Mouse (Mus musculus): ENCODE measurements around the gene Rbl1.
"Not testable (repeated sequence)": the region's sequence is repeated elsewhere in the genome, so short reads cannot be mapped to it uniquely, and the experiment has no call there.

Rbl1 gene

GRCm38 (mm10) chr2:157170166-157170565 is 34.2 kb downstream of the Rbl1 start:
- DNase-seq = no peak

DNA sequence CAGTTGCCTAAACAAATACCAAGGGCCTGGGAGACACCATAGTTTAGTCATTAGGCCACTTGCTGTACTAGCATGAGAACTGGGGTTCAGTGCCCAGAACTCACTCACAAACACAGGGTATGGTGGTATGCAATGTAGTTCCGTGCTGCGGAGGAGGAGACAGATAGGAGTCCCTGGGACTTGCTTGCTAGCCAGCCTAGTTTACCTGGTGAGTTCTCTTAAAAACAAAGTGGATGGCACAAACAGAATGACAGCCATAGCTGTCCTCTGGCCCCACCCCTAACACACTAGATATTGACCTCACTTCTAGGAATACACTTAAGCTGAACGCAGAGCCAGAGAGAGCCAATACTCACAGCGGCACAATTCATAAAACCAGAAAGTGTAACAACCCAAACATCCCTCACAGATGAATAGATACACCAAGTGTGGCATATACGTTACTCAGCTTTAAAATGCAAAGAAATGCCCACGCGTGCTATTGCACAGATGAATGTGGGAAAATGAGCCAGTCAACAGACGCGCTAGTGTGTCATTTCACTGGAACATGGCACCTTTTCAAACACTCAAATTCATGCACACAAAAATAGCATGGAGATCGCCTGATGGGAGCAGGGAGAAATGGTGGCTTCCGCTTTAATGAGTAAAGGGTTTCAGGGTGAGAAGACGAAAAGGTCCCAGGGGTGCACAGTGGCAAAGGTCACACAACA is 37.8 kb downstream of the Rbl1 start:
- no peak for DNase-seq

- DNase-seq = not testable (repeated sequence)
Measured at GRCm38 (mm10) chr2:157165312-157166224, 38.8 kb downstream of the Rbl1 start.

- no peak for DNase-seq
Measured at GRCm38 (mm10) chr2:157164101-157164500, 40.2 kb downstream of the Rbl1 start.

- no peak for DNase-seq
Measured at GRCm38 (mm10) chr2:157156079-157156478, 48.3 kb downstream of the Rbl1 start.

GRCm38 (mm10) chr2:157153235-157153634 is 51.1 kb downstream of the Rbl1 start:
- DNase-seq = no peak

DNA sequence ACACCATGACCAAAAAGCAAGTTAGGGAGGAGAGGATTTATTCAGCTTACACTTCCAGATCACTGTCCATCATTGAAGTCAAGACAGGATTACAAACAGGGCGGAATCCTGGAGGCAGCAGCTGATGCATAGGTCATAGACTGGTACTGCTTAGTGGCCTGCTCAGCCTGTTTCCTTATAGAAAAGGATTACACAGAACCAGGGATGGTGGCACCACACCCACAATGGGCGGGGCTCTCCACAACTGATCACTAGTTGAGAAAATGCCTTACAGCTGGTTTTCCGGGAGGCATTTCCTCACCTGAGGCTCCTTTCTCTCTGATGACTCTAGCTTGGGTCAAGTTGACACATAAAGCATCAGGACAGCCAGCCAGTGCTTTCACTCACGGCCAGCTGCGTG is 55.9 kb downstream of the Rbl1 start:
- DNase-seq = no peak

GRCm38 (mm10) chr2:157147397-157148020 is 56.8 kb downstream of the Rbl1 start:
- DNase-seq = no peak

DNA sequence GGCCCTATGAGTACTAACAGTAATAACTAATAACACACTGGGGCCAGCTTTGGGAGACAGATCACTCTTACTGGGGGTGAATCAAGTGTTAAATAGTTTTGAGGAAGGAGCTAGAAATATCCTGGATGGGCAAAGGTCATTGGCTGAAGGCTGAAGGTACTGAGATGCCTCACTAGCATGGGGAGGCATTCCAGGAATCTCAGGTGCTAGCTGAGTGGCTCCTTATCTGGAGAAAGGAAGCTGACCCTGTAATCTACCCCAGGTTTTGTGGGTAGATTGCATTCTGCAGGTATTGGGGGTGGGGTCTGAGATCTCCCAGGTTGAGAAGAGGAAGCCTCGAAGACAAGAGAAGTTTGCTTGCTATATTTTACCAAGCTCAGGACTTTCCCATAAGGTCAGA is 59.2 kb downstream of the Rbl1 start:
- no peak for DNase-seq

DNA sequence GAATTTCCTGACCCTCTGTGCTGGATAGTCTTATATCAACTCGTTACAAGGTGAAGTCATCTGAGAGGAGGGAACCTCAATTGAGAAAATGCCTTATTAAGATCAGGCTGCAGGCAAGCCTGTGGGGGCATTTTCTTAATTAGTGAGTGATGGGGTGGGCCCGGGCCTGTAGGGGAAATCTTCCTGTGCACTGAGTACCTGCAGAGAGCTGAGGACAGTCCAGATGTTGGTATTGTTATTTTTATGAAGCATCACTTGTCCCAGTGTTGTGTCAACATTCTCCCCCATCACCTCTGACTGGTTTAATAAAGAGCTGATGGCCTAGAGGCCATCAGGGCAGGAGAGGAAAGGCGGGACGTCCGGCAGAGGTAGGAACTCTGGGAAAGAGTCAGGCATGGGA is 60.2 kb downstream of the Rbl1 start:
- DNase-seq = no peak

DNA sequence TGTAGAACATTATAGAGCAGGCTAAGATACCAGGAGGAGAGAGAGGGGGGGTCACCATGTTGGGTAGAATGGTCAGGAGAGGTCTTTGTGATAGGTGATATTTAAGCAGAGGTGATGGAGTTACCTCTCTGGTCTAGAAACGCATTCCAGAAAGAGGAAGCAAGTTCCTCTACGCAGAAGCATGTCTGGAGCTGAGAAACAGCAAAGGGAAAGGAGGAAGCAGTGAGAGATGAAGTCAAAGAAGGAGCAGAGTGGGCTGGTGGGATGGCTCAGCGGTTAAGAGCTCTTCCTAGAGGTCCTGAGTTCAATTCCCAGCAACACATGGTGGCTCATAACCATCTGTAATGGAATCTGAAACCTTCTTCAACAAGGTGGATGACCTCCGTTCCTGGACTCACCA is 62.4 kb downstream of the Rbl1 start:
- DNase-seq = no peak

- no peak for DNase-seq
Measured at GRCm38 (mm10) chr2:157139251-157139802, 65.0 kb downstream of the Rbl1 start.

DNA sequence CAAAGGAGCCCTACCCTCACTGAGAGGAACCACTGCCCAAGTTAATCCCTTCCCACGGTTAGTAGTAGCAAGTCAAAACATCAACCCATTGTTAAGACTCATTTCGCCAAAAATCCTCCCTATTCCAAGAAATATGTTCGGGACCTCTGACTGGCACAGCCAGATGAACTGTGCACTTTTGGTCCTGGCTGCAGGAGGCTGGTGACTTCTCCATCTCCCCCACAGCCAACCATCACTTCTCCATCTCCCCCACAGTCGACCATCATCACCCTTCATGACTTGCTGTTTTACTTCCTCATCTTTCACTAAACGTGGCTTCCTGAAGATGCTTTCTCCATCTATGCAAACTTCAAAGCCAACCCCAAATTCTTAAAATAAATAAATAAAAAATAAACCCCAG is 65.5 kb downstream of the Rbl1 start:
- no peak for DNase-seq

GRCm38 (mm10) chr2:157137959-157138731 is 66.2 kb downstream of the Rbl1 start:
- DNase-seq = no peak

DNA sequence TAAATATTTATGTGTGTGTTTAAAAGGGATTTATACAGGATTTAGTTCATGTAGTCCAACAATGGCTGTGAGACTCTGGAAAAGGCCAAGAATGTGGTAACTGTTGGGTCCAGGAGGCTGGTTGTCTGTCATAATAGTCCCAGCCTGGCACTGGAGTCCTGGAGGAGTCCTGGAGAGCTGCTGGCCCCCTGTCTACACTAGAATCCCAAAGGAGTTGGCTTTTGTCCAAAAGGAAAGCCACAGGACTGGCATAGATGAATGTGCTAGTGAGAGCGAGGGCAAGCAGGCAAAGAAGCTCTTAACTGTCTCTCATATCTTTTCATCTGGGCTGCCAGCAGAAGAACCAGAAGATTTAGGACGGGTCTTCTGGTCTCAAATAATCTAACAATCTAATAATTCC is 67.7 kb downstream of the Rbl1 start:
- DNase-seq = no peak

DNA sequence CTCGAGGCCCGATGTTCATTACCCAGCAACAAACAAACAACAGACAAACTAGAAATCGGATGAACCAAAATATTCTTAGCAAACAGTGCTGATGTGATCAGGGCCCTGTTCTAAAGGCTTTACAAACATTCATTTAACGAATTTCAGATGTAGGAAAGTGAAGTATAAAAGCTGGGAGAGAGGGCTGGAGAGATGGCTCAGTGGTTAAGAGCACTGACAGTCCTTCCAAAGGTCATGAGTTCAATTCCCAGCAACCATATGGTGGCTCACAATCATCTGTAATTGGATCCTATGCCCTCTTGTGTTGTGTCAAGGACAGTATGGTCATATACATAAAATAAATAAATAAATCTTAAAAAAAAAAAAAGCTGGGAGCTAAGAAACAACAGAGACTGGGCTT is 68.2 kb downstream of the Rbl1 start:
- no peak for DNase-seq

GRCm38 (mm10) chr2:157135529-157136120 is 68.7 kb downstream of the Rbl1 start:
- no peak for DNase-seq

DNA sequence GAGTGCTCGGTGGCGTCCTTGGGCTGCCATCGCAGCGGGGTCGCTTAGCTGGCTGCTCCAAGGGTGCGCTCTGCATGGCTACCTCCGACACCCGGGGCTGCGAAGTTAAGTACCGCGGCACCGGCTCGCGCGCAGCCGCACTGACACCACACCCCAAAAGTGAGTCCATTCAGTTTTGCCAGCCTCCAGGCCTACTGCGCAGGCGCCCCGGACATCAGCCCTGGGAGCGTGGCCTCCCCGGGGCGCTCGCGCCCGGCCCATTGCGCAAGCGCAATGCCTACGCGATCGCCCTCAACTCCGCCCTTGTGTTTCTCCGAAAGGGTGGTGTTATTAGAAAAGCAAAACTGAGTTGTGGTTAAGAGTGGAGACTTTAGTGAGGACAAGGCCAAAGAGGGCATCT is 69.3 kb downstream of the Rbl1 start, which contains the start of gene Samhd1:
Gene Samhd1 (minus strand): TSS at position 252 of the 400 bp plus-strand sequence.
- peak; percentile 96 to 98 for DNase-seq

- peak; percentile 18 to 47 for DNase-seq
Measured at GRCm38 (mm10) chr2:157134479-157134931, 69.8 kb downstream of the Rbl1 start.

GRCm38 (mm10) chr2:157133769-157134478 is 70.4 kb downstream of the Rbl1 start:
- DNase-seq = no peak

All from kidney, postnatal 36 days (tissue).